Mouse (Mus musculus) kidney, postnatal 14 days (tissue): ENCODE measurements around the gene Carnmt1.

Experiments
- DNase-seq: peaks from one replicate; pipeline ENCODE4 v3.0.0; 2022; ENCODE audit warnings: mixed read lengths

Gene Carnmt1

DNA sequence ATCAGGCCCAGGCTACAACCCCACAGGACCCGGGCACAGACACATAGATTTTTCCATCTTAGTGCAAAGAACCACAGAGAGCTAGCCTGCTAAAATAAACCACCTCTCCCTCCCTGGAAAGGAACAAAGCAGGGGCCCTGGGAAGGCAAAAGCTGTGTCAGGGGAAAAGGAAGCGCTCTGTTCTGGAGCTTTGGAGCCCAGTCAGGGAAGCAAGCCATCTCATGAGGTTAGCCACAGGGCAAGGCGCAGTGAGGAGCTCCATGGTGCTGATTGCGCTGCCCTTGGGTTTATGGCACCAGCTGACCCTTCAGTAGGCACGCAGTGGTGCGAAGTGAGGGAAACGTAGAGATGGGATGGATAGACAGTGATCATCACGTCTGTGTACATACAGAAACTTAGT is 16.2 kb upstream of the Carnmt1 start:
- DNase-seq = no peak

DNA sequence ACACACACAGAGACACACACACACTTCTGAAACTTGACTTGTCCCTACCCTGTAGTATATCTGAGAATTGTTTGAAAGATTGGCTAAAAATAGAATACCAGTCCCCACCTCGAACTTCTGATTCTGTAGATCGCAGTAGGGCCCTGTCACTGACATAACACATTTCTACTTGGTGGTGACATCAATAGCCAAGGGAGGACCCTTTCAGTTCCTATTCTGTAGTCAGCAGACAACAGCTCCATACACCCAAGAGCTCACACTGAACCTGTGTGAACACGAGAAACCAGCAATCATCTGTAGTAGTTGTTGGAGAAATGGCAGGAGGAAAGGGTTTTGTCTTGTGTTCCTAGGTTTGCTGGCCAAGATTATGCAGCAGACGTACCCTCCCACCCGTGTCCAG is 15.6 kb upstream of the Carnmt1 start:
- no peak for DNase-seq

- no peak for DNase-seq
Measured at GRCm38 (mm10) chr19:18655999-18656398, 14.6 kb upstream of the Carnmt1 start.

DNA sequence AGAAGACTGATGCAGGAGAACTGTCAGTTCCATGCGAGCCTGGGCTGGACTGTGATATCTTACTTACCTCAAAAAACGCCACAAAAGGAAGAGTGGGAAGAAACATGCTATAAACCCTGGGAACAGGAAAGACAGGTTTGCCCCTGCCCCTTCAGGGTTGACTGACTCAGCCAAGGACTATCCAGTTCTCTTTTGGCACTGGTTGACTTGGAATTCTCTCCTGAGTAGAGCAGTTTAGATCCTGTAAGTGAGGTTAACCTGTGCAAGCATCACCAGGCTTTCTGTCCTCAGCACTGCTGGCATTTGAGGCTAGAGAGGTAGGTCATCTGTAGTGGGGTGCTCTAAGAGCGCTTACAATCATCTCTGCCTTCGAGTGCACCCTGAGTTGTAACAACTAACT is 12.1 kb upstream of the Carnmt1 start:
- peak; percentile 17 for DNase-seq

- DNase-seq = no peak
Measured at GRCm38 (mm10) chr19:18659349-18659748, 11.2 kb upstream of the Carnmt1 start.

DNA sequence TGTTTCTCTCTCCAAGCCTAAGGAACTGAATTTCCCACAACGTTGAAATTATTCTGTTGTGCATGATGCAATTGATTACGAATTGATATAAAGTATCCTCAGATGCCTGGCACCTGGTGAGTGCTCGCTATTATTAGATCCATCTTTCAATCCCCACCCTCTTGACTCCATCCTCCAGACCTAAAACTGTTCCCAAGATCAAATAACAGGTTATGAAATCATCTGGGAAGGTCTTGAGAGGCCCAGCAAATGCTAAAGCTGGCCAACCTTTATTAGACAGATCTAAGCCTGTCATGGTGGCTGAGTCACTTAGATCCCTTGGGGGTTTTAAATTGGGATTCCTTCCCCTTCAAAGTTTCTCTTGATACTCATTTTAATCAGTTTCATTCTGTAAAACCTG is 10.1 kb upstream of the Carnmt1 start:
- DNase-seq = no peak

DNA sequence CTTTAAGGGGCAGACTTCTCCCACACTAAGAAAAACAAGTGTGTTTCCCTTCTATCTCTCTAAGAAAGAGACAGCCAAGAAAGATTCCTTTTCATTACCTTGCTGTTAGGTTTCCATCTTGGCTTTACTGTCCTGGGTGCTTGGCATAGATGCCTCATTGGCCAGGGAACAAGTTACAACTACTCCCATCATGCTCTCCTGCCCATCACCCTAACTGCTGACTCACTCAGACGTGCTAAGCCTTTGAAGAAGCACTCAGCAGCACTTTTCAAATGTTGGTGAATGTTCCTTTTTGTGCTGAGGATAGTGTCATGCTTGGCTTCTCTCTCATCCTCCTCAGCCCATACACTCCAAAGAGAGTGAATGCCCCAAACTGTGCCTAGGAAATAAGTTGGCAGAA is 8.9 kb upstream of the Carnmt1 start:
- no peak for DNase-seq

GRCm38 (mm10) chr19:18663904-18664303 is 6.7 kb upstream of the Carnmt1 start:
- no peak for DNase-seq

DNA sequence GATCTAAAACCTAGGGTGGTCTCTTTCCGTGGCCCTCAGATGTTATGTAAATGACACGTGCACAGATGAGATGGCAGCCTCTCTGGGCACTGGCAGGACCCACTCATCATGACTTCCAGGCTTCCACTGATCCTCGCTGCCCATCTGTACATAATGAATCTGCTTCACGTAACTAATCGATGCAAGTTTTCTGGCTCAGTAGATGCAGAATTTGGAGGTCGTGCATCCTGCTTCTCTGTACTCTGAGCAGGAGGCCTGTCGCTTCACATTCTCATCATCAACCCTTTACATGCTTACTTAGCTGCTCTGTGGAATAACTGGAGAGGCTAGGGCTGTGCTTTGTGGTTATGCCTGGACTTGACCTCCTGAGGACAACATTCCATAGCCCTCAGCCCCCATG is 3.6 kb upstream of the Carnmt1 start:
- no peak for DNase-seq

DNA sequence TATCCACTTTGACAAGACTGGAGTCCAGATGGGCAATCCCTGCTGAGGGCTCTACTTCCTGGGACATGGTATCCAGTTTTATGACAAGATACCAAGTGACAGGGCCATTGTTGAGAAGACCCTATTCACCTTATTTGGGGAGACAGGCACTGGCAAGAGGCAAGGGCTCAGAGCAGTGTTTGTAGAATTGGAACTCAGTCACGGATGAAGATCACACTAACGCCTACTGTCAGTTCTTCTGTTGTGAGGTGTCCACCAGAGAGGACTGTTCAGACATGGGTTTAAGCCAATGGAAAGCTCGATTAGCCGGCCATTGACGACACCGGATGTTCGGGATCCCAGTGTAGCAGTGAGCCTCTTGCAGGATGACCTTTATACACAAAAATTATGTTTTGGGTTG is 1.0 kb upstream of the Carnmt1 start:
- no peak for DNase-seq

- DNase-seq = peak; percentile 53
Measured at GRCm38 (mm10) chr19:18671056-18671741, 635 bp downstream of the Carnmt1 start.

DNA sequence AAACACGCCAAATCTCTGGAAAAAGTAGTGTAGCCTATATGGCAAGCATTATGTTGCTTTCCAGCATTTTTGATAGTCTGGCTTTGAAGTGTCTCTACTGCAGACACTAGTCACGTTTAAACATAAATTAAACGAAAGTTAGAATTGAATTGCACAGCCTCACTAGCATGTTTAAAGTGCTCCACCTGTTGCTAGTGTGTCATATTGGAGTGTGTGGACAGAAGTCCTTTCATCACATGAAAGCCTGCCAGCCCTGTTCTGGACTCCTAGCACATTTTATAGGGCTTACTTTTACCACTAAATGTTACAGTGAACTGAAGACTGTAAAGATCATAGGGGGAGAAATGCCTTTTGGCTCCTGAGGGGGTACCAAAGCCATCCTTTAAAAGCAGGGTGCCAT is 1.9 kb downstream of the Carnmt1 start:
- no peak for DNase-seq

DNA sequence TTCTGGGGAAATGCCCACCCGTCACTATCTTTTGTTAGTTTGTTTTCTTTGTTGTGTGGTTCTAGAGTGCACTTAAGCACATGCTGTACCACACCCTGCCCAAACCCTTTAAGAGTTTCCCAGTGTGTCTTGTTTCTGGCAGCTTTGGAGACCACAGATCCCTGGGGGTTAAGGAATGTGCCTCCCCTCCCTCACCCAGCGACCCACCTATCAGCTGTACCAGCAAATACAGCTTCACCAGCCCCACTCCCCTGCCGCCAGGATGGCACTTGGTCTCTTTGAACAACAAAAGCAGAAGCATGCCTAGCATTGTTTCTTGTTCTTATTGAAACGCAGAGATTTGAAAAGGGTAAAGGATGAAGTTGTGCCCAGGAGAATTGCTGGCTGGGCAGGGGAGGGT is 2.6 kb downstream of the Carnmt1 start:
- DNase-seq = no peak

DNA sequence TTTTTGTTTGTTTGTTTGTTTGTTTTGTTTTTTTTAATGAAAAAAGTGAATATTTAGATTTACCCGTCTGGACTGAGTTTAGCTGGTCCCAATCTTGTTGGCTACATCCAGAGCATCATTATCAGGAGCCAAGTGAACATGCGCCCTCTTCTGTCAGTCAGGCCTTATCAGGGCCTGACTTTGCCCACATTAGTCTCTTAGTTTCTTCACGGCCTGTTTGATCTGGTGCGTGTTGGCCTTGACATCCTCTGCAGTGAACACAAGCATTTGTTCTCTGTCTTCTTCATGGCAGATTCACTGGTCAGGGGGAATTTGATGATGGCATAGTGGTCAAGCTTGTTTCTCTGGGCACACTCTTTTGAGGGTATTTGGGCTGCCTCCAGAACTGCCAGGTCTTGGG is 11.6 kb downstream of the Carnmt1 start:
- DNase-seq = no peak

DNA sequence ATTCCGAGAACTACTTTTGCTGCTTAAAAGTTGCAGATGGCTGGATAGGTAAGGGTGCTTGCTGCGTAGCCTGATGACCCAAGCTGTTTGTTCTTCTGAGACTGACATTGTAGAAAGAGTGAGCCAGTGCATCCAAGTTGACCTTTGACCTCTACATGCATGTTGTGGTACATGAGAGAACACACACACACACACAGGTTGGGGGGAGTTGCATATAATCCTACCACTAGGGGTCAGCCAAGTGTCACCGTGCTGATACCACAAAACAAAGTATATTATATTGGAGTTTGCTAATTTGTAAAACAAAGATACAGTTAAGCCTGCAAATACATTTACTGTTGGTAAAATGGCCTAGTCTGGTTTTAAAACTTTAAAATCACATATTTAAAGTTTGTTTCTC is 17.0 kb downstream of the Carnmt1 start:
- peak; percentile 45 for DNase-seq

DNA sequence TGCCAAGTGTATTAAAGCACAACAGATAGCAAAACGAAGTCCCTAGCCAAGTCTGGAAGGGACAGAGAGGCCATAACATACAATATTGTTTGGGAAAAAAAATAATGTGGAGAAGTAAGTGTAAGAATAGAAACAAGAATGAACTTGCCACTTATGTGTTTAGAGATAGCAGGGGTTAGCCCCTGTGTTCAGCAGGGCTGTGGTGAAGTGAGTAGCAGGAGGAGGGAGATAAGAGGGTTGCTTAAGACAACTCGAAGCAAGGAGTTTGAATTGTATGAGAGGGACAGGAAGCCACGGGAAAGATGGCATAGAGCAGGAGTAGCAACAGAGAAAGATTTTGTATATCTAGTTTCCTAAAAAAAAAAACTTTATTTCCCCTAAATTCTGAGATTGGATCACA is 21.6 kb downstream of the Carnmt1 start:
- no peak for DNase-seq

DNA sequence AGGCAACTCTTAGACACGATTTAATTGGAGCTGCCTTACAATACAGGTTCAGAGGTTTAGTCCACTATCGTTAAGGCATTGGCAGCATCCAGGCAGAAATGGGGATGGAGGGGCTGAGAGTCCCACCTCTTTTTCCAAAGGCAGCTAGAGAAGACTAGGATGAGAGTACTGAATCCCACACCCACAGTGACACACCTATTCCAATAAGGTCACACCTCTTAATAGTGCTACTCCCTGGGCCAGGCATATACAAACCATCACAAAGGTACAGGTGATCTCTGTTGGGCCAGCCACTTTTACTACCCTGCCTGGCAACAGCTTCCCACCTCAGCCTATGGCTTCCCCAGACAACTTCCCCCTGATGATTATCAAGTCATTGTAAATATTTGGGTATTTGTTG is 22.2 kb downstream of the Carnmt1 start:
- DNase-seq = no peak

DNA sequence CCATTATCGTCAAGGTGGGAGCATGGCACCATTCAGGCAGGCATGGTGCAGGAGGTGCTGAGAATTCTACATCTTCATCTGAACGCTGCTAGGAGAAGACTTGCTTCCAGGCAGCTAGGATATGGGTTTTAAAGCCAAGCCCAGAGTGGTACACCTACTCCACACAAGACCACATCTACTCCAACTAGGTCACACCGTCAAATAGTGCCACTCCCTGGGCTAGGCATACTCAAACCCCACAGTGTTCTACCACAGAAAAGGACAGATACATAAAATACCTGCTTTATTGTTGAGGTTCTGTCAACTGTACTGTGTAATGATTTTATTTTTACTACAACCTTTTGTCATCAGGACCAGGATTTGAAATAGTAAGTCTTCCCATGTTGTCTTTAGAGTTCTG is 24.6 kb downstream of the Carnmt1 start:
- no peak for DNase-seq

DNA sequence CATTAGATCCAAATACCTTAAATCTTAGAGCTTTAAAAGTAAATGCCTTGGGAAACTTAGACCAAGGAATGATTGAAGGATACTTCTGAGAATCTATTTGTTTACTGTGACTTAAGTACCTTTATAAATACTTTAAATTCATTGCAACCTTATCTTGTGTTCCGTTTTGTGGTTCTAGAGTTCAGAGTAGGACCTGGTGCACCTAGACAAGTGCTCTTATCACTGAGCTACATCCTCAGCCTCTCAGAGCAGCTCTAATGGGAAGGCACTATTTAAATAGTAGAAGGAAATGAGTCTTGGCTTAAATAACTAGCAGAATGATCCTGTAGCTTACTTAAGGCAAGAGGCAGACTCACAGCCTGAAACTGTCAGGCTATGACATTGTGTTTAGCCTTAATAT is 25.0 kb downstream of the Carnmt1 start:
- no peak for DNase-seq

- DNase-seq = no peak
Measured at GRCm38 (mm10) chr19:18708101-18708500, 37.5 kb downstream of the Carnmt1 start.

DNA sequence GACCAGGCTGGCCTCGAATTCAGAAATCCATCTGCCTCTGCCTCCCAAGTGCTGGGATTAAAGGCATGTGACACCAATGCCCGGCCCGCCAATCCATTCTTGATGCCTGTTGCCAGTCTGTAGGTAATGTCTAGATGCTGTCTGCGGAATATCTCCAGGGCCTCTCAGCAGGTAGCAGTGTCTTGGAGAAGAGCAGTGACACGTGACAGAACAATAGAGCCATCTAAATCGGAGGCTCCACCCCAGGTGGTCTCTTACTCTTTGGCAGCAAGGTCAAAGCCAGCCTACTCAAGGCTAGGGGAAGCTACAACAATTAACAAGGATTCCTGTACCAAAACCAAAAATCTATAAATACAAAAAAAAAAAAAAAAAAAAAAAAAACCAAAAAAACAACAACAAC is 40.3 kb downstream of the Carnmt1 start:
- no peak for DNase-seq

DNA sequence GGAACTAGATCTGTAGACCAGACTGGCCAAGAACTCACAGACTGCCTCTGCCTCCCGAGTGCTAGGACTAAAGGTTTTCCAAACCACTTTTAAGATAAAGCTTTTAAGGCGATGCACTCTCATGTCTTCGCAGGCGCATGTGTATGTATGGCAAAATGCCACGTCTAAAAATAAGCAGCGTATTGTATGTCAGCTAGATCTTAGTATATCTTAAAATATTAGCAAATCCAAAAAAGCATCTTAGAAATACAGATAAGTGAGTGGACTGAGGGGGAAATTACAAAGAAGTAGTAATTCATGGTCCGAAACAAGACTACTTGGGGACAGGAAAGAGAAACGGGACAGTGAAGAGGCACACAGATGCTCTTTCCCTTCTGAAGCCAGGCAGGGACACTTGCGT is 41.0 kb downstream of the Carnmt1 start:
- no peak for DNase-seq

- DNase-seq = no peak
Measured at GRCm38 (mm10) chr19:18712153-18712865, 41.7 kb downstream of the Carnmt1 start.

DNA sequence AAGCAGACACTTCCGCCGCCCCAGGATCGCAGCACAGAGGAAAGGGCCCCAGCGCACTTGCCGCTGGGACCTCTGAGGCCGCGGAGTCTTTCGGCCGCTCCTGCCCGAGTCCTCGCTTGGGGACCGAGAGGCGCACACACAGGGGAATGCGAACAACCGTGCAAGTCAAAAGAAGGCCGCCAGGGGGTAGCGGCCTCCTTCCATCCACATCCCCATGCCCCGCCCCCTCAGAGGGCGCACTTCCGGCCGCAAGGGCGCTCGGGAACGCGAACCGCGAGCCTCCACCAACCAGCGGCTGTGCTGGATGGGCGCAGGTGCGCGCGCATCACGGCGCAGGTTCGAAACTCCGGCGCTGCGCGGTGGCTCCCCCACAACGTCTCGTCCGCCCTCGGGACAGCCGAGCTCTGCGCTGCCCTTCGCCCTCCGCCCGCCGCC is 42.3 kb downstream of the Carnmt1 start, which contains the start of gene D030056L22Rik:
D030056L22Rik (plus strand) TSS at position 328 of the 435 bp plus-strand sequence.
- DNase-seq = peak; percentile 99

DNA sequence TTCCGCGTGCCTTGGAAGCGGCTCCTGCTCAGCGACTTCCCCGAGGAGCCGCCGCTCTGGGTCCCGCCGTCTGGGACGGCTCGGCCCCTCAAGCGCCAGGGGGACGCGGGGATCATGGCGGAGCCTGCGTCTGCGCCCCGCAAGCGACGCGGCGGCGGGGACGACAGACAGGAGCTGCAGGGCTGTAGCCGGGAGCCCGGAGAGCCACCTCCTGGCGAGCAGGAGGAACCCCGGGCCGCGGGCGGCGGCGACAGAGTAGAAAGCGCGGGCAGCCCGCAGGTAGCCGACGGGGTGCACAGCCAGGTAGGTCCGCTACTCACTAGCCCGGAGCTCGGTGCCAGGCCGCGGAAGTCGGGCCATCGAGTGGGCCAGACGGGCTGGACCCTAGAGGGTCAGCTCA is 42.8 kb downstream of the Carnmt1 start:
- DNase-seq = peak; percentile 68
